Mouse (Mus musculus): ENCODE measurements around the gene Tlx3.

The Tlx3 gene

DNA sequence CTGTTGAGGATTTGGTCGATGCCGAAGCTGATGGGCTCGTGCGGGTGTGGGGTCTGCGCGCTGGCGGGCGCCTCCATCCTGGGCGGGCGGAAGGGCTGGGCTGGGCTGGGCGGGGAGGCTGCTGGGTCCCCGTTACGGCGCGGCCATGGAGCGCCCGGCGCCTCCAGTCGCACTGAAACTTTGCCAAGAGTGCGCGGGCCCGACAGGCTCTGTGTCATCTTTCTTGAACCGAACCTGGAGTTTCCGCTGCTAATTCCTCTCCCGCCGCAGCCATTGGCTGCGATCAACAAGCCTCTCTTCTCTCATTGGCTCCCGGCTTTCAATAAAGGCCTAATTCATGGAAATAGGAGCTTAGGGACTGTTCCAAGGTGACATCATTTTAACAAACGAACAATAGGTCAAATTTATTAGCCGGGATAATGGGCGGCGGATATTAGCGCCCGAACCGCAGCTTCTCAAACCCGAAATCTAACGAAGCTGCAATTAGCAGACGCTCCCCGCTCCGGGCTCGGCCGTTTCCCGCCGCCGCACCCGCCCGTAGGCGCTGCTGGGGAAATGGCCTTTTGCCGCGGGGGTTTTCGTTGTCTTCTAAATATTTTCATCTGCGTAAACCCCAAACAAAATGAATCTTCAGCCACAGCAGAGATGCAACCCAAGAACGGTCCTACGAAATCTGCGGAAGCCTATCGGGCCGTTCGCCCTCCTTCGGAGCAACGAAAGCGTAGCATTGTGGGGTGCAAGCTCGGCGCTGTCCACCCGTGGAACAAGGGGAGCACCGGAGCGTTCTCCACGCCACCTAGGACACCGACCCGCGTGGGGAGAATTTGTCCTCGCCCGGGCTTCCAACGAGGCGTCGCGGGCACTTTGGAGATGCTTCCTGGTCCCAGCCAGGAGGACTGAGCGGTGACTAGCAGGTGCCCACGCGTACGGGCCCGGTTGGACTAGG lies at the start of gene Tlx3:
Gene Tlx3, minus strand, starts transcription at position 207 of the 946 bp plus-strand sequence.
- DNase-seq = peak; percentile 49 to 66

DNA sequence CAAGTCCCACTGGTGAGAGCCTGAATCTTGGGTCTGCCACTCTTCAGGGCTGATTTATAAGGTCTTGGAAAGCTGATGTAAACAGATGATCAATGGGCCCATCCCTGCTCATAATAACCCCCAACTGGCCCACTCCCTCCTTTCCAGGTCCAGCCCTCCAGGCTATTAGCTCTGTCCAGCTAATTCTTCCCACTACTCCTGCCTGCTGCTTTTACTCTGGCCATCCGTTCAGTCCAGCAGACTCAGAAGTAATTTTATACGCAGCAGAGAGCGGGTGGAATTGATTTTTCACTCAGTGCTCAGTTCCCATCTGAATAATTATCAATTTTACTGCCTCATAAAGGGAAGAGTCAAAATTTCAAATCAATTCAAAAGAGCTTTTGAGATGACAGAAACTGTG lies 36.9 kb upstream of the Tlx3 start:
- DNase-seq = no peak

- DNase-seq = no peak
These were observed 30.7 kb upstream of the Tlx3 start for GRCm38 (mm10) chr11:33234134-33234533.

DNA sequence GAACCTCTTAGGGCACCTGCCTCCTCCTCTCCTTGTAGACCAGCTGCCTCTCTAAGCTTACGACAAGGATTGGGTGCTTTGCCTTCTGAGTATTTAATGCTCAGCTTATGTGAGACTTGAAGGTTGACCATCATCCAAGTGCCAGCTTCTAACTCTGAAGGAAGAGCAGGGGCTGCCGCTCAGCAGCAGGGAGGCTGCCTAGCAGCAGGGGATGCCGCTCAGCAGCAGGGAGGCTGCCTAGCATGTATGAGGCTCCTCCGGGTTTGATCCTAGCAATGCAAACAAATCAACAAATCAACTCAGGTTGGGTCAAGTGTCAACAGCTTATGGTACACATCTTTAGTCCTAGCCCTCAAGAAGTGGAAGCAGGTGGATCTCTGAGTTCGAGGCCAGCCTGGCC lies 28.7 kb upstream of the Tlx3 start:
- DNase-seq = no peak

DNA sequence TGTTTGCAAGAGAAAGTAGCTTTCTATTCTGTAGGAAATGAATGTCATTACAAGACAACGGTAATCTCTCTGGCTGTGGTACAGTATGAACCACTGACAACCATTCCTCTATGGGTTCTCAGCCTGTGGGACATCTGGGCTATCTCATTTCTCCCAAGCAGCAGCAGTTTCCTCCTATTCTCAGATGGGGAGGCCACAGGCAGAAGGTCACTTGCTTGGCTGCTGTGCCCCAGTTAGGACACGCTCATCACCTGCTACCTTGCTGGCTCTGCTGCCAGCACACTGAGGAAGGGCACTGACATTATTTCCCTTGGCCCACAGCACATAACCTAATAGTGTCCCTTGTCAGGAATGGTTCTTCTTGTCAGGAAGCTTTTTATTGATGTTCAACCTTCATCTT lies 24.8 kb upstream of the Tlx3 start:
- DNase-seq = no peak

- DNase-seq = no peak
These were observed 23.1 kb upstream of the Tlx3 start for GRCm38 (mm10) chr11:33226516-33226915.

DNA sequence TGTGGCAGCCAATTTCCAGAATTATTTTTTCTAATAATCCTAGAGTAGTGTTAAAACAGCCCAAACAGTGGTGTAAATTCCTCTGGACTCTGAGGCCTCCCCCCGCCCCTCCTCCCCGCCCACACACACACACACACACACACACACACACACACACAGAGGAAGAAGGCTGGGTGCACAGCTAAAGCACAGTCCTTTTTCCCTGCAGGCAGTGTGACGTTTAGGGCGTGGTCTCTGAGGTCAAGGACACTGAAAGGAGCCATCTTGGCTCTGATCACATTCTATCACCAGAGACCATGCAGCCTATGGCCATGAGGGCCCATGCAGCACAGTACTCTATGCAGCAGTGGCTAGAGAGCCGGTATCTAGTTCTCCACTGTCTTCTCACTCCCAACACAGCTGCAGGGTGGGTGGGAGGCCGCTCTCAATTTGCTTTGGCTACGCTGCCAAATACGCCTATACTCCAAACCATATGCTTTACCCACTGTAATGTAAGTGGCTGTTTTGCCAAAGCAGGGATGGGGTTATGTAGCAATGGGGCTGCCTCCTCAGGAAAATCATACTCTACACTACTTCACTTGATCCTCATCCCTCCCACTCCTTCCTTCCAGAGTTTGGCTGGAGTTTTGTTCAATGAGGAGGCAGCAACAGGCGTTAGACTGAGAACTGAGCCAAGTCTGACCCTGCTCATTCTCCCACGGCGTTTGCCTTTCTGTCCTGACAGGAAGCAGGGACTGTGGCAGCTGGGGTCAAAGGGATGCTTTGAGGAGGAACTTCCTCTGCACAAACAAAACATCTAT lies 18.4 kb upstream of the Tlx3 start:
- peak in 1 of 2 experiments; percentile 8 for DNase-seq

- no peak for DNase-seq
These were observed 17.4 kb upstream of the Tlx3 start for GRCm38 (mm10) chr11:33220763-33221162.

GRCm38 (mm10) chr11:33217384-33218079 lies 14.1 kb upstream of the Tlx3 start:
- peak in 1 of 2 experiments; percentile 30 for DNase-seq

DNA sequence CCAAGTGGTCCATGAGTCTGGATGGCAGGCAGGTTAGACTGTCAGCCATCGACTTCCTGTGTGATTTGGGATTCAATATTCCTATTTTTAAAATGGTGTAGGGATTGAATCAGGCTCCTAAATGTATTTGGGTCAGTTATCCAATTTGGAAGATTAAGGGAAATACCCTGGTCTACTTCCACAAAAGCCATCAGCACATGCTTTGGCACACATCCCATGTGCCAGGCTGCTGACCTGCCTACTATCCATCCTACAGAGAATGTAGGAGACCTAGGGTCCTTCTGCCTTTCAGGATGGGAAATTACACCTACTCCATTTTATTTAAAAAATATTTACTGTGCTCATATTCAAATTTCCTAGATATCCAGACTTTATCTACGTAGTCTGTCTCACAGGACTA lies 4.0 kb upstream of the Tlx3 start:
- DNase-seq = no peak

DNA sequence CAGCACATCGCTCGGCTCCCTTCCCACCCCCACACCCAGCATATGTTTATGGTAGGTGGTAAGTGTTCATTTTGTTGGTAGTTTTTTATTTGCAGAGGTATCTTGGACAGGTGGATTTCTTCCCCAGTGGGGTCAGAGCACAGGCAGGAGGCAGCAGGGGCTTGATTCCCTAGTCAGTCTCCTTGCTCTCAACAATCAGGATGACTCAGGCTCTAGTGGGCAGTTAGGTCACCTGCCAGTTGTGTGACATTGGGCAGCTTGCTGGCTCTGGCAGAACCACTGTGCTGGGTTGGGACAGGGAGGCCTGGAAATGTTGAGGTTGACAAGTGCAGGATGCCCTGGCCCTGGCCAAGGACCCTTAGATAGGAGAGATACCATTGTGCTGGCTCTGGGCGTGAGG lies 1.6 kb upstream of the Tlx3 start:
- DNase-seq = no peak

DNA sequence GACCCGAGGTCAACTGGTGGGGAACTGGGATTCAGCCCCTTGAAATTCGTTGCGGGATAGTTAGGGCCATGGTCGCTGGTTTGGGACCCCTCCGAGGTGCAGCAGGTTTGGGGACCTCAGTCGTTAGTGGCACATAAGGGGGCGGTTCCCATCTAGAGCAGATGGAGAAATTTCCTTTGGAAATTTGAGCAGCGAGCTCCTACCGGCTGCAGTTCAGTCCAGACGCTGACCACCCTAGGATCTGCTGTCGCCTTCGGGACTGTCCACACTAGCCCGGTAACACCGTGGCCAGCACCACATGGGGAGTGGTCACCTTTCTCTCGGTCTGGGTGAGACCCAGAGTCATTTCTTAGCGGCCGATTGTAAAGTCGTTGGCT lies 928 bp upstream of the Tlx3 start:
- peak in 1 of 2 experiments; percentile 27 for DNase-seq

DNA sequence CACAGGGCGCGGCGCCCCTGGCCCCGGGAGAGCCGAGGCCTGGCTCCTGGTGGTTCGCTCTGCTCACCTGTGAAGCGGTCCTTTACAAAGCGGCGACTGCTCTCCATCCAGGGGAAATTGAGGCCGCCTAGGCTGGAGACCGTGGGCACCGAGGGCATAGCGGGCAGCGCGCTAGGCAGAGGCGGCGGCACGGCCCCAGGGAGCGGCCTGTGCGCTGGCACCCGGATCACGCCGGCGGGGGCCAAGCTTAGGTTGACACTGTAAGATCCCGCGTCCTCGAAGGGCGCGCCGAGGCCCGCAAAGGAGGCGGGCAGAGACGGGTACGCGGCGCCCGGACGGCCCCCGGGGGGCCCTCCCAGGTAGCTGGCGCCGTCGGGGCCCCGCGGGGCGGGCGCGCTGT lies 417 bp downstream of the Tlx3 start:
- no peak for DNase-seq

DNA sequence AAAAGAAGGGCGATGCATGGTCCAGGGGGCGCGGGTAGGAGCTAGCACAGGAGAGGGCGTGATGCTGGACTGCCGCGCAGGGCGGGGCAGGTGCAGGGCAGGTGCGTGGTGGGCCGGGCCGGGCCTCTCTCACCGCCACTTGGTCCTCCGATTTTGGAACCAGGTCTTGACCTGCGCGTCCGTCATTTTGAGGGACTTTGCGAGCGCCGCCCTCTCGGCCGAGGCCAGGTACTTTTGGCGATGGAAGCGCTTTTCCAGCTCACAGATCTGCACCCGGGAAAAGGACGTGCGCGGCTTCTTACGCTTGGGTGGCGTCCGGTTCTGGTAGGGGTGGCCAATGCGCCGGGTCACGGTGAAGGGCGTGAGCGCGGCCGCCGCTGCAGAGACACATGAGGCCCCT lies 1.1 kb downstream of the Tlx3 start:
- peak in 1 of 2 experiments; percentile 35 for DNase-seq

DNA sequence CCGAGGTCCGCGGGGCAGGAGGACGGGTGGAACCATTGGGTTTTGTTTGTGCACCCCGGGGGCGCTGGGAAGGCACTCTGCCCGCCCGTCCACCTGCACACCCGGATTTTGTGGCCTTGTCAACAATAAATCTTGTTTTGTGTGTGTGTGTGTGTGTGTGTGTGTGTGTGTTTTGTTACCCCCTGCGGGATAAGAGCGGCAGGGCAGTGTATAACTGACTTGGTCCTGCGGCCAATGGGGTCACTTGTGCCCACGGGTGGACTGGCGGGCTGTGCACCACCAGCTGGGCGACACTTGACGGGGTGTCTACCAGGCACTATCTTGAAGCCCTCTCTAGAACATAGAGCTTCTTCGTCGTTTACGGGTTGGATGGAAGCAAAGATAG lies 1.8 kb downstream of the Tlx3 start:
- peak in 1 of 2 experiments; percentile 37 for DNase-seq

DNA sequence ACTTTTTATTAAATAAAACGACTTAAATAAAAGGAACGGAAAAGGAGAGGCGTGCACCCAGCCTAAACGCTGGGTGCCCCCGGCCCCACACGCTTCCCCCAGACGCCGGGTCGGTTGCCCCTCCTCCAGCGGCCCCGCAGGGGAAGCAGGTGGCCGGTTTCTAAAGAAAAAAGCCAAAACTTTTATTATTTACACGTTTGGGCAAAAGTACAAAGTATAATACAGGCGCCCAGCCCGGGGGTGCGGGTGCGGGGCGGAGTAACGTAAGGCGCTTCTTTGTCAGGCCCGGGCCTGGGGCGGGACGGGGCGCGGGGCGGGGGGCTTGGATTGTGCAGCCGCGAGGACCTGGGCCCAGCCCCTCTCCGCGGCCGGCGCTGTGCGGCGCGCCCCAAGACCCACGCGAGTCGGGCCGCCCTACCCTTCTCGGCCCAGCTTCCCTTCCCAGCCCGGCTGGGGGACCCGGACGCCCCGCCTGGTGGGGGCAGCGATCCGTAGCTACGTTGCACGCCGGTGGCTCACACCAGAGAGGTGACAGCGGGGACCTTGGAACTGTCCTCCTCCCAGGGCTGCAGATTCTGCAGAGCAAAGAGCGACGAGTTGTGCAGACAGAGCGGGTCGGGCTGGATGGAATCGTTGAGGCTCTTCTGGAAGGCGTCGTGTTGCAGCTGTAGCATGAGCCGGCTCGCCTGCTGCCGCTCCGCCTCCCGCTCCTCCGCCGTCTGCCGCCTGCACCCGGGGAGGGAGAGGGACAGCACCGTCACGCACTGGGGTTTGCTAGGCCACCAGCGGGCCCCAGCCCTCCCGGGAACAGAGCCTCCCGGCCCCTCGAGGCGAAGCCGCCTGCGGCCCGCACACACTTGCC lies 2.4 kb downstream of the Tlx3 start:
- peak; percentile 59 to 74 for DNase-seq

DNA sequence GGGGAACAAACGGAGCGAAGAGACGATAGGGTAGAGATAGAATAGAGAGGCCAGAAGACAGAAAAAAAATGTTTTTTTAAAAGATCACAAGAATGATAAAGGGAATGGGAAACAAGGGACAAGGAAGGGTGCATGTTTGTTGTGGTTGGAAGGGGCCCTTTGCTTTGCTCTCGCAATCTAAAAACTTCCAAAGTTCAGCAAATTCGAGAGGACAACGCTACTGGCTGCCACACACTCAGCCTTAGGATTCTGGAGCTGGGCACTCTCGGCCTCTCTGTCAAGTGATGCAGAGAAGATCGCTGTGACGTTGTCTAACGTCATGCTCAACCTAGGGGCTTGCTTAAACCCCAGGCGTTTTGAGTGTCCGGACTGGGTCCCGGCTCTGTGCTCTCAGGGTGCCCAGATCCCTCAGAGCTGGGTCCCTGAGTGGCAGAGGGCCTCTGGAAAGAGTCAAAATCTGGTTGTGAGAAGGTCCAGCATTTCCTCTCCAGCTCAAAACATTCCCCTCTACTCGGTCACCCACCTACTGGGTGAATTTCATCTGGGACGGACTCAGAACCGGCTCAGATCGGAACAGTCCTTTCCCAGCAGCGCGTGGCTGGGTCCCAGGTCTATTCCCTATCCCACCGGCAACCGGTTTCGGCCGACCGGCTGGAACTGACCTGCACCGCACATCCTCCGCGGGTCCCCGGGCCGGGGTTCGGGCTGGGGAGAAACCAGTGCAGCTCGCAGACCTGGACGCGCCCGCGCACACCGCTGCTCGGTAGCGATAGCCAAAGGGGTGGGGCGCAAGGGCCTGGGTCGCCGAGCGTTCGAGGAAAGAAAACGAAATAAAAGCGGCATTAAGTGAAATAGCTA lies 3.3 kb downstream of the Tlx3 start:
- peak; percentile 51 to 67 for DNase-seq

GRCm38 (mm10) chr11:33199117-33199514 lies 4.3 kb downstream of the Tlx3 start:
- DNase-seq = peak; percentile 28 to 43

DNA sequence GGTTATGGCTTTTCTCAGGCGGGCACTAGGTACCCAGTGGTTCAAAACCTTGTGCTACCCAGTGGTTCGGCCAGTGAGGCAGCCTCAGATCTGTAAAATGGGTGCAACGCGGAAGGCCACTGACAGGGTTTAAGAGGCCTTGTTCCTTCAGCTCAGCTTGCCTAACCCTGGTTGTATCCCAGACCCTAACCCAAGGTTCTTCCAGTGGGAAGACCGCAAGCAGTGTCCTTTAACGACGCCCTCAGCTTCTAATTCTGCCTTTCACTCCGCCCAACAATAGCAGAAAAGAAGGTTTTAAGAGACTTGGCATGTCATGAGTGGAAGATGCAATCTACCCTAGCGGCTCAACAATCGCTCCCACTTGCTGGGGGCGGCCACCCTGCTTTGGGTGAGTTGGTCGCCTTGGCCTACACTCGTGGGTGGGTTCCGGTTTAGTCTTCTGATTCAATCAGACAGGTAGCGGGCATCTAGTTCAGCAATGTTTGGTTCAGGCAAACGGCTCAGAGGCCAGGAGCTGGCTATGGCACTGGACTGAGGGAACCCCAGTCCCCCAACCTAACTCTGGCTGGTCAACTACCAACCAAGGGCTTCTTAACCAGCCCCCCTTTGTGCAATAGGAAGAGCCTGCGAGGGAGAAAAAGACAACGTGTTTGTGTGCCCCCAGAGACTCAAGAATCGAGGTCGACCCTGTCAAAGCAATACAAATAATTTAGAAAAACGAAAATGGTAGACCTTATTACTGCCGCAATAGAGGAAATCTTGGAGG lies 4.9 kb downstream of the Tlx3 start:
- no peak for DNase-seq

GRCm38 (mm10) chr11:33197673-33198072 lies 5.7 kb downstream of the Tlx3 start:
- DNase-seq = no peak

Measured in kidney, postnatal 4 days (tissue).